Mouse (Mus musculus) MEL (cell line): ENCODE data around the gene Lactbl1.

Experiments
- MAFK ChIP-seq: IDR thresholded peaks from 2 replicates; pipeline ENCODE4 v1.6.1; 2011; ENCODE audit warnings: low read depth, mild to moderate bottlenecking, low read length, improper control_type of control experiment, borderline replicate concordance
- MYC ChIP-seq: IDR thresholded peaks from 2 replicates; pipeline ENCODE4 v1.6.1; 2011; ENCODE audit warnings: low read depth, mild to moderate bottlenecking, low read length, improper control_type of control experiment, moderate library complexity

GRCm38 (mm10) chr4:136610387-136610856 is 12.0 kb upstream of the Lactbl1 start, which contains the start of gene Tex46:
- TF ChIP-seq MYC (no peak), MAFK (no peak)
